ENCODE assay signal across 9 mouse cellular contexts in the genomic region with DNA sequence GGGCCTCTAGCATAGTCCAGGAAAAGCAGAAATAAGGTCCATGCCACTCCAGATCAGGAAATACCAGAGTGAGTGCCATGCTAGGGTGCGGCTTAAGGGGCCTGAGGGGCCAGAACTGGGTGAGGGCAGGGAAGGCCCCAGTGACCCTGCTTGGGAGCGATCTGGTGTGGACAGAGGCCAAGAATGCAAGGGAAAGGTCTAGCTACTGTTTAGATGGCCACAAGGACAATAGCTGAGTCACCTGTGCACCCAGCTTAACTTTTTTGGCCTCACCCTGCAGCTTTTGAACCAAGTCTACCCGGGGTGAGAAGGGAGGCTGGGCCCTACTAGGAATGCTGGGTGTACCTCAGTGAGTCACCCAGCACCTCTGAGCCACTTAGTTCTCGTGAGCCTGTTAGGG. TPM values are rescaled to one million over a fixed set of nuclear protein-coding genes. Genes with fewer than 3 reads are reported as not detected.
DNase-seq lines count a peak whose midpoint lies in the region; ATAC-seq and TF ChIP-seq lines count a peak whose summit lies in the region.
"Had no signal": no experiment of that assay in that cellular context is flagged by ENCODE, and none has a peak within 500 bp of the region (broad histone marks: within the 10 kb centered on the region; RNA-seq: fewer than 3 reads in every experiment).

No protein-coding gene starts in this region.

- no peak for TF ChIP-seq EP300 in heart, adult 2 months (IDR thresholded peaks at IDR 0.05; ENCODE audit: insufficient read depth, low read depth, low read length)

- H3K9ac ChIP-seq in heart, adult 2 months (ENCODE audit: low read depth, low read length): peak overlapping the region; percentile 70
- H3K9ac ChIP-seq in embryonic facial prominence, embryonic 13.5 days: peak overlapping the region; percentile 77

- intact Hi-C loops in heart, adult 2 months (cut with DNase I): loop anchor here (2.0 kb wide), 2 partner anchors 40 to 110 kb away; a partner anchor contains a TSS

- H3K4me2 ChIP-seq in embryonic facial prominence, embryonic 13.5 days: peak overlapping the region; percentile 93

- peak overlapping the region; percentile 98 for H3K27ac ChIP-seq in heart, adult 2 months
- H3K27ac ChIP-seq in embryonic facial prominence, embryonic 13.5 days: no peak overlapping the region

- no peak for TF ChIP-seq POLR2A in heart, adult 2 months (IDR thresholded peaks at IDR 0.05; ENCODE audit: insufficient read depth, low read depth, low read length)

- H3K9me3 ChIP-seq in embryonic facial prominence, embryonic 13.5 days: no peaks in the 10 kb centered on the region

- 41% methylated on average over 4 of the region's 4 CpGs for WGBS in heart, adult 2 months
- WGBS in embryonic facial prominence, embryonic 13.5 days: 79% methylated on average over 4 of the region's 4 CpGs

- H3K4me3 ChIP-seq in heart, adult 2 months: peak overlapping the region; percentile 90
- peak overlapping the region; percentile 60 for H3K4me3 ChIP-seq in embryonic facial prominence, embryonic 13.5 days

- H3K79me2 ChIP-seq in heart, adult 2 months (replicated peaks; ENCODE audit: control insufficient read depth, insufficient read depth, low read length): no peaks in the 10 kb centered on the region

- ATAC-seq in embryonic facial prominence, embryonic 13.5 days (ENCODE audit: insufficient number of reproducible peaks, insufficient read depth, low FRiP score, low TSS enrichment, low read depth): no peak

- H3K36me3 ChIP-seq in heart, adult 2 months (ENCODE audit: control insufficient read depth, insufficient read depth, low read length): no peaks in the 10 kb centered on the region
- no peaks in the 10 kb centered on the region for H3K36me3 ChIP-seq in embryonic facial prominence, embryonic 13.5 days

- DNase-seq in heart, adult 2 months: no peak
- DNase-seq in heart, adult 8-10 months (ENCODE audit: low spot score): no peak
- peak; percentile 35 to 51 for DNase-seq in kidney, adult 8-10 months
- DNase-seq in lung, postnatal 10 days: peak; percentile 67
- peak; percentile 55 to 66 for DNase-seq in urinary bladder, postnatal 36 days (ENCODE audit: low spot score in 2 of 2)
- no peak for DNase-seq in embryo, embryonic 10.5 days (ENCODE audit: low spot score)
- DNase-seq in natural killer cell, adult 2 months (ENCODE audit: low spot score in 2 of 2): no peak

- H3K4me1 ChIP-seq in heart, adult 2 months (ENCODE audit: control insufficient read depth, insufficient read depth, low read length): peaks cover 18% of the 10 kb centered on the region
- H3K4me1 ChIP-seq in embryonic facial prominence, embryonic 13.5 days: peaks cover 16% of the 10 kb centered on the region

- no peaks in the 10 kb centered on the region for H3K27me3 ChIP-seq in heart, adult 2 months (ENCODE audit: control insufficient read depth, insufficient read depth, low read length)
- peaks cover 46% of the 10 kb centered on the region for H3K27me3 ChIP-seq in embryonic facial prominence, embryonic 13.5 days

- TF ChIP-seq CTCF in heart, adult 2 months (IDR thresholded peaks at IDR 0.05): no peak

RNA-seq across cellular contexts. Expression of a gene that starts 0.9 kb away (rescaled TPM):
- 1 to 10 TPM; 1.3 to 1.7 TPM for total RNA-seq in heart, adult 2 months (2021)
- polyA plus RNA-seq in heart, adult 2 months (2012; rRNA removed): 1.00 and 1.1 TPM in 2 replicates
- 1 to 10 TPM; 1.1 to 2.0 (median 1.6) TPM for total RNA-seq in heart, adult 8-10 months (2022)
- 2.3 and 2.4 TPM in 2 replicates for polyA plus RNA-seq in embryonic facial prominence, embryonic 13.5 days (2015; fragmentation: Nextera tagmentation; extraction: Ambion mirVana)

RNA-seq across cellular contexts. Expression of a gene that starts 1.1 kb away (rescaled TPM):
- total RNA-seq in heart, adult 2 months (2021): 10 to 100 TPM; 13.7 to 14.2 TPM
- 25.7 and 25.9 TPM in 2 replicates for polyA plus RNA-seq in heart, adult 2 months (2012; rRNA removed)
- 10 to 100 TPM; 11.5 to 19.1 (median 14.7) TPM for total RNA-seq in heart, adult 8-10 months (2022)
- polyA plus RNA-seq in embryonic facial prominence, embryonic 13.5 days (2015; fragmentation: Nextera tagmentation; extraction: Ambion mirVana): 4.3 and 4.6 TPM in 2 replicates

RNA-seq across cellular contexts. Expression of a gene that starts 23.0 kb away (rescaled TPM):
- total RNA-seq in heart, adult 2 months (2021): not detected
- not detected in 2 replicates for polyA plus RNA-seq in heart, adult 2 months (2012; rRNA removed)
- not detected for total RNA-seq in heart, adult 8-10 months (2022)
- polyA plus RNA-seq in embryonic facial prominence, embryonic 13.5 days (2015; fragmentation: Nextera tagmentation; extraction: Ambion mirVana): 0.14 and 0.48 TPM in 2 replicates
- total RNA-seq: hematopoietic stem cell, adult 5-6 weeks had no signal

RNA-seq across cellular contexts. Expression of a gene that starts 35.9 kb away (rescaled TPM):
- total RNA-seq in heart, adult 2 months (2021): not detected
- polyA plus RNA-seq in heart, adult 2 months (2012; rRNA removed): not detected in 2 replicates
- total RNA-seq in heart, adult 8-10 months (2022): not detected
- polyA plus RNA-seq in embryonic facial prominence, embryonic 13.5 days (2015; fragmentation: Nextera tagmentation; extraction: Ambion mirVana): not detected in 2 replicates
- total RNA-seq: hematopoietic stem cell, adult 5-6 weeks had no signal

RNA-seq across cellular contexts. Expression of a gene that starts 36.5 kb away (rescaled TPM):
- not detected for total RNA-seq in heart, adult 2 months (2021)
- 0.18 TPM in 1 of 2 replicates, not detected in the other for polyA plus RNA-seq in heart, adult 2 months (2012; rRNA removed)
- not detected for total RNA-seq in heart, adult 8-10 months (2022)
- not detected in 2 replicates for polyA plus RNA-seq in embryonic facial prominence, embryonic 13.5 days (2015; fragmentation: Nextera tagmentation; extraction: Ambion mirVana)
- total RNA-seq: hematopoietic stem cell, adult 5-6 weeks had no signal

Comparison
In these comparisons a context has a peak if more than half of its experiments do, and no peak if none do; other contexts are left out.
1. DNase-seq: peak in kidney, adult 8-10 months (2 of 2), lung, postnatal 10 days (single experiment) and urinary bladder, postnatal 36 days (2 of 2); none in heart, adult 2 months (0 of 2), heart, adult 8-10 months (single experiment), embryo, embryonic 10.5 days (single experiment) and natural killer cell, adult 2 months (0 of 2).